Mouse (Mus musculus): ENCODE data around the gene Igfals. TPM values are rescaled to one million over a fixed set of nuclear protein-coding genes. Genes with fewer than 3 reads are reported as not detected.

The Igfals gene
- polyA plus RNA-seq (2012; ENCODE audit: insufficient read depth, low replicate concordance), result 0.25 TPM in 1 of 2 replicates, not detected in the other

DNA sequence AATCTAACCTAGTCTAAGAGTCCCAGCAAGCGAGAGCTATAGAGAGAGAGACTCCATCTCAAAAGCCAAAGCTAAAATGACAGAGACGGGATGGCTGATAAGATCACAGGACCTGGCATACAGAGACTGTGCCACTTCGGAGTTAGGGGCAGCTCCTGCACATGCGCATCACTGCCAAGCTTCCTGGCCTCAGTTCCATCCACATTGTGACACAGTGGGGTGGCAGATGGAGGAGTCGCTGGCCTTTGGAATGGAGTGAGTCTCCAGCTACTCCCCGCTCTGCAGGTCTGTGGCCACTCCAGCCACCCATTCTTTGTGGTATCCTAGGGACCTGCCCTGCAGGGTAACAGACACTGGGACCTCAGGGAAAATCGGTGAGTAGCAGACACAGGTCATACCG, at the start of gene Igfals:
Igfals (plus strand) TSS at position 222 of the 400 bp plus-strand sequence.
- Histone ChIP-seq H3K4me3 (replicated peaks) (no peak within 1 kb of the TSS), H3K27me3 (replicated peaks) (peaks cover 10% of the 10 kb centered on the region), H3K9me3 (no peaks in the 10 kb centered on the region), H3K4me1 (no peaks in the 10 kb centered on the region), H3K36me3 (replicated peaks; ENCODE audit: low read length) (peaks cover 60% of the 10 kb centered on the region)
- no peak for TF ChIP-seq GATA1 (IDR thresholded peaks at IDR 0.05; ENCODE audit: borderline replicate concordance, low read length)
- TF ChIP-seq FLI1 (IDR thresholded peaks at IDR 0.05; ENCODE audit: low read length), result no peak

DNA sequence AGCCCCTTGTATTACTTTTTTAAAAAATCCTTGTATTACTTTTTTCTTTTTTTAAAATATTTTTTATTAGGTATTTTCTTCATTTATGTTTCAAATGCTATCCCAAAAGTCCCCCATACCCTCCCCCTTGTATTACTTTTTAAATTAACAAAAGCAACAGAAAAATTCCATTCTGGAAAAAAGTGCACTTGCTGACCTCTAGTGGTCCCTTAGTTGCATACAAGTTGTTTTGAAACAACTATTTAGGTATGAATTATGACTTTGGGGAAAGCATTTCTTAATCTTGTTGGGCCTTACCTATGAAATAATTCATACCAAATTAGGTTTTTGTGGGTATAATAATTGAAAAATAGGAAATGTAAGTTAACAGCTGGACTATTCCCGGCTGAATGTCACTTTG, 48.3 kb upstream of the Igfals start:
- peaks cover 7% of the 10 kb centered on the region for H3K27me3 ChIP-seq (replicated peaks)
- TF ChIP-seq GATA1 (IDR thresholded peaks at IDR 0.05; ENCODE audit: borderline replicate concordance, low read length), result no peak
- no peak for TF ChIP-seq FLI1 (IDR thresholded peaks at IDR 0.05; ENCODE audit: low read length)

DNA sequence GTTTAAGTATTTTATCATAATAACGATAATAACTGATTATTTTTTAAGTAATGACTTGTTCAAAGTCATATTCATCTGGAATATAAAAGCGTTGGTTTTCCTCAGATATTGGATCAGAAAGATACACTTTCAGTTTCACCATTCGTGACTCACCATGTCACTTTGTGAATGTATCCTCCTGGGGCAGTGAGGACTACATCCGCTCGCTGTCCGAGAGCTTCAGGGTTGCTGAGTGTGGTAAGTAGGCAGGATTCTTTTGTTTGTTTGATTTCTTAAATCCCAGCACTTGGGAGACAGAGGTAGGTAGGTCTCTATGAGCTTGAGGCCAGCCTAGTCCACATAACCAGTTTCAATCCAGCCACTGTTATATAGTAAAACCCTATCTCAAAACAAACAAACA, 47.6 kb upstream of the Igfals start:
- Histone ChIP-seq H3K4me1 (peaks cover 3% of the 10 kb centered on the region), H3K27me3 (replicated peaks) (peaks cover 6% of the 10 kb centered on the region), H3K9me3 (no peaks in the 10 kb centered on the region), H3K36me3 (replicated peaks; ENCODE audit: low read length) (no peaks in the 10 kb centered on the region), H3K4me3 (replicated peaks) (no peak overlapping the region)
- TF ChIP-seq FLI1 (IDR thresholded peaks at IDR 0.05; ENCODE audit: low read length) (no peak), GATA1 (IDR thresholded peaks at IDR 0.05; ENCODE audit: borderline replicate concordance, low read length) (no peak)

More for the DNA sequence above, 48.3 kb upstream of the Igfals start:
- no peaks in the 10 kb centered on the region for H3K9me3 ChIP-seq
- peaks cover 3% of the 10 kb centered on the region for H3K4me1 ChIP-seq
- no peak overlapping the region for H3K4me3 ChIP-seq (replicated peaks)
- H3K36me3 ChIP-seq (replicated peaks; ENCODE audit: low read length), result no peaks in the 10 kb centered on the region

DNA sequence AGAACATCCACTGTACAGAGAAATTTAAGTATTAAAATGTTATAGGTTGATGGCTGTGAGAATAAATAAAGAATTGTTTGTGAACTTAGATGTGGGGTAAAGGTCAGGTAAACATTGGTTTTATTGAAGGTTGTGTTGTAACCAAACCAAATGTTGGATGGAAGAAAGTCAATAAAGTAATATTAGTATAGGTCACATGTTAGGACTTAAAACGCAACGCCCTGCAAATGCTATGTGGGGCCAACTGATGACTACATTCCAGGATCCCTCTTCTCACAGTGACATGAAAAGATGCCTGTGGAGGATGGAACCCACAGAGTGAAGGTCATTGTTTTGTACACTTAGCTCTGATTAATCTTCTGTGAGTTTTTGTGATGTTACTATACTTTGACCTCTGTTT, 46.3 kb upstream of the Igfals start:
- no peaks in the 10 kb centered on the region for H3K36me3 ChIP-seq (replicated peaks; ENCODE audit: low read length)
- H3K4me1 ChIP-seq, result peaks cover 3% of the 10 kb centered on the region
- H3K27me3 ChIP-seq (replicated peaks), result peaks cover 9% of the 10 kb centered on the region
- H3K4me3 ChIP-seq (replicated peaks), result no peak overlapping the region
- TF ChIP-seq GATA1 (IDR thresholded peaks at IDR 0.05; ENCODE audit: borderline replicate concordance, low read length) (no peak), FLI1 (IDR thresholded peaks at IDR 0.05; ENCODE audit: low read length) (no peak)
- no peaks in the 10 kb centered on the region for H3K9me3 ChIP-seq

DNA sequence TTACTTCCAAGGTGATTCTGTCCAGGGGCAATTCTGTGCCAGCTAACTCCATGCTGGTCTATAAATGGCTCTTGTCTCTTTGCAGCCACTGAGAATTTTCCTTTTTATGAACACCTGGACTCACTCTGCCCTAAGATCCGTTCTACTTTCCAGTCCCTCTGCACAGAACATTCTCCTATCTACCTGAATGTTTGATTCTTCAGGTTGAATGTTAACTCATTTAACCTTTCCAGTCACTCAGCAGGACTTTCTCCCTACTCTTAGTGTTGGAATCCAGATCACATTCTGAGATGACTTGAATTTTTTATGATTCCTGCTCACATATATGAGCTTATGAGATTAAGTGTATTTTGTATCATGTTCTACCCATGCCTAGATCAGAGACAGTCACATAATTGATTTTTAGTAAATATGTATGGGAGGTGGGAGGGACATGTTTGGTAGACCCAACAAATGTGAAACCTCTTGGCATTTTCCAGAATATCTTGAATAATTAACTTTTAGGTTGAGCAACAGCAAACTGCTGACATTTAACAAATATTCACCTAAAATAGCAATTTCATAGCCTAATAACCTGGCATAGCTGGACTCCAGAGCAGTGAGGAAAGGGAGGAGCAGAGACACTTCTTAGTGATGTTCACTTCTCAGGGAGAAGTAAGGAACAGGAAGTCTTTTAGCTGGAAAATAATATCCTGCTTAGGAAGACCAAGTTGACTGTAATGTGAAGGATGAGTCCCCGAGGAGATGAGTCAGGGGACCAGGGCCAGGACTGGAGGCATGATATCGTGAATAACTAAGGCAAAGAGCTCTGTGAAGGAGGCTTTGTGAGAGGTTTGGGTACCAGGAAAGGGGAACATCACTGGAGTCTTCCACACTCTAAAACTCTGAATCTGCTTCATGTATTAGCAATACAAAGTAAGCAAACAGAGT, 44.2 kb upstream of the Igfals start:
- no peaks in the 10 kb centered on the region for H3K9me3 ChIP-seq

DNA sequence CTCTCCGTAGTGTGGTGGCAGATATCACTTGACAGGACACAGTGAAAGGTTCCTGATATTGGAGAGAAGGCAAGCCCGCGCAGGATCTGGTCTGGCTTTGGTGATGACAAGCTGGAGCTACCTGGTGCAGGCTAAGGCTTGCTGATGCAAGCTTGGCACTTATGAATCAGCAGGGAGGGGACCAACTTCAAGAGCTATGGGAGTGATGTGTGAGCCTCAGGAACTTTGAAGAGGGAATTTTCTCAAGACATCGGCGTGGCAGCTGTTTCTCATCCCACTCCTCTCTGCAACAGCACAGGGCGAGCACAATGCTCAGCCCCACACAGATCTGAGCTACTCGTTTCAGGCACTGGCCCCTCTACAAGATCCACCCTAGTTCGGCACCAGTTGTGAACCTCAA, 26.0 kb upstream of the Igfals start, which contains the start of gene Hagh:
Hagh (plus strand) TSS at position 302 of the 400 bp plus-strand sequence.
- no peak within 1 kb of the TSS for H3K4me3 ChIP-seq (replicated peaks)
- H3K4me1 ChIP-seq, result peaks cover 16% of the 10 kb centered on the region
- H3K27me3 ChIP-seq (replicated peaks), result peaks cover 15% of the 10 kb centered on the region
- H3K9me3 ChIP-seq, result no peaks in the 10 kb centered on the region
- H3K36me3 ChIP-seq (replicated peaks; ENCODE audit: low read length), result no peaks in the 10 kb centered on the region
- no peak for TF ChIP-seq FLI1 (IDR thresholded peaks at IDR 0.05; ENCODE audit: low read length)
- no peak for TF ChIP-seq GATA1 (IDR thresholded peaks at IDR 0.05; ENCODE audit: borderline replicate concordance, low read length)

More for the DNA sequence above, 44.2 kb upstream of the Igfals start:
- Histone ChIP-seq H3K27me3 (replicated peaks) (peaks cover 15% of the 10 kb centered on the region), H3K36me3 (replicated peaks; ENCODE audit: low read length) (no peaks in the 10 kb centered on the region), H3K4me3 (replicated peaks) (no peak overlapping the region), H3K4me1 (peaks cover 7% of the 10 kb centered on the region)
- TF ChIP-seq FLI1 (IDR thresholded peaks at IDR 0.05; ENCODE audit: low read length) (no peak), GATA1 (IDR thresholded peaks at IDR 0.05; ENCODE audit: borderline replicate concordance, low read length) (no peak)

DNA sequence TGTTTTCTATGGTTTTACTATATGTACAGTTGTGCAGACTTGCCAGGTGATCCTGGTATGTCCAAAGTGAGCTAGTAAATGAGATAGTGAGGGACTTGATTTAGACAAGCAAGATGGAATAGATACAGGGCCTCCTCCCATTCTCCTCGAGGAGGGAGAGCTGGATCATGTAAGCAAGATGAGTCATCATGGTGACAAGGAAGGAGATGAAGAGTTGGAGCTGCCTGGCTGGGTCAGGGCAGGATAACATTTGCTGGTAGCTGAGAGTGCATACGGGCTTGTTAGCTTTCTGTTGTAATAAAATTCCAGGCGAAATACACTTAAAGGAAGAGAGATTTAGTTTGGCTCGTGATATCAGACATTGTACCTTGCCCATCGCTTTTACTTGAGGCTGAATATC, 25.5 kb upstream of the Igfals start:
- TF ChIP-seq FLI1 (IDR thresholded peaks at IDR 0.05; ENCODE audit: low read length) (no peak), GATA1 (IDR thresholded peaks at IDR 0.05; ENCODE audit: borderline replicate concordance, low read length) (no peak)
- H3K4me3 ChIP-seq (replicated peaks), result no peak overlapping the region
- peaks cover 17% of the 10 kb centered on the region for H3K4me1 ChIP-seq
- H3K9me3 ChIP-seq, result no peaks in the 10 kb centered on the region
- H3K27me3 ChIP-seq (replicated peaks), result peaks cover 15% of the 10 kb centered on the region
- H3K36me3 ChIP-seq (replicated peaks; ENCODE audit: low read length), result no peaks in the 10 kb centered on the region

DNA sequence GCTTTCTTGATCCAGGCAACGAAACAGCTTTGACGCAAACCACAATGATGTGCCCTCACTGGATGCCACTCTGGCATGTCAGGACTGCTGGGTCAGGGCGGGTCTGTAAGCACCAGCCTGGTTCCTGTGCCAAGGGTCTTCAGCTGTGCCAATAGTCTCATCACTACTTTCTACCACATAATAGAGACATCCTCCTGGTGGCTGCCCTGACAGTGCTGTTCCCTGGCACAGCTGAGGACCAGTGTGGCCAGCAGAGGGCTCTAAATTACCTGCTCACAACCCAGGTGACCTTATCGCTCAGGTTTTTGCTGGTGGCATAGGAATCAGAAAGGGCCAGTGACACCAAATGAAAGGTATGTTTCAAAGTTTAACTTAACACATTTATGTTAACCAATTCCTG, 24.7 kb upstream of the Igfals start:
- TF ChIP-seq GATA1 (IDR thresholded peaks at IDR 0.05; ENCODE audit: borderline replicate concordance, low read length) (no peak), FLI1 (IDR thresholded peaks at IDR 0.05; ENCODE audit: low read length) (no peak)
- Histone ChIP-seq H3K27me3 (replicated peaks) (peaks cover 10% of the 10 kb centered on the region), H3K4me3 (replicated peaks) (no peak overlapping the region), H3K36me3 (replicated peaks; ENCODE audit: low read length) (no peaks in the 10 kb centered on the region), H3K4me1 (peaks cover 18% of the 10 kb centered on the region), H3K9me3 (no peaks in the 10 kb centered on the region)

DNA sequence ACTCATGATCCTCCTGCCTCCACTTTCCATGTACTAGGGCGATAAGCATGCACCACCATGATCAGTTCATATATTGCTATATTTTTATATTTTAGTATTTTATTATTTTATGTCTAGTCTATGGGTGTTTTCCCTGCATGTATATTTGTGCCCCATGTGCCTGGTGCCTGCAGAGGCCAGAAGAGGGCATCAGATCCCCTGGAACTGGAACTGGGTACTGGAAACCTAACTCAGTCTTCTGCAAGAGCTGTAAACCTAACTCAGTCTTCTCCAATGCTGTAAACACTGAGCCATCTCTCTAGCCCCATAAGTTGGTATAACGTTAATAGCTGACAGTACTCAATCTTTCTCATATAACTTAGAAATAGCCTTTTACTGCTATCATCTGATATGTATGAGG, 23.2 kb upstream of the Igfals start:
- TF ChIP-seq FLI1 (IDR thresholded peaks at IDR 0.05; ENCODE audit: low read length) (no peak), GATA1 (IDR thresholded peaks at IDR 0.05; ENCODE audit: borderline replicate concordance, low read length) (no peak)
- Histone ChIP-seq H3K27me3 (replicated peaks) (peaks cover 3% of the 10 kb centered on the region), H3K4me1 (peaks cover 24% of the 10 kb centered on the region), H3K4me3 (replicated peaks) (no peak overlapping the region), H3K9me3 (no peaks in the 10 kb centered on the region), H3K36me3 (replicated peaks; ENCODE audit: low read length) (peaks cover 6% of the 10 kb centered on the region)

DNA sequence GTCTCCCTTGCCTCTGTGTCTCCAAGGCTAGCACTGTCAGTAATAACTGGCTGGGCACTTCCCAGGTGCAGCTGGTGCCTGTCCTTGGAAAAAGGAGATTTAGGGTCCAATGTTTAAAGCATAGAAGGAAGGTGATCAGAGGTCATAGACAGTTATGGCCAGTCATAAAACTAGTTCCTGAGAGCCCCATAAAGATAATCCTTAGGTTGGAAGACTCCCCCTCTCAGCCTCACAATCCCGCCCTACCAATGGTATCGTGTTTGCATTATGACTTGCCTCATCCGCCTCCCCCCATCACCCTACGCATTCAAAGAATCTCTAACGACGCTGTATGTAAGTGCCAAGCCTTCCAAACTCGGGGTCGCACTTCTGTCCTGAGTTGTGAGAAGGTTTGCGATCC, 21.3 kb upstream of the Igfals start:
- peaks cover 6% of the 10 kb centered on the region for H3K36me3 ChIP-seq (replicated peaks; ENCODE audit: low read length)
- TF ChIP-seq GATA1 (IDR thresholded peaks at IDR 0.05; ENCODE audit: borderline replicate concordance, low read length) (no peak), FLI1 (IDR thresholded peaks at IDR 0.05; ENCODE audit: low read length) (no peak)
- H3K4me1 ChIP-seq, result peaks cover 35% of the 10 kb centered on the region
- no peaks in the 10 kb centered on the region for H3K9me3 ChIP-seq
- no peak overlapping the region for H3K4me3 ChIP-seq (replicated peaks)
- H3K27me3 ChIP-seq (replicated peaks), result peaks cover 3% of the 10 kb centered on the region
